Mouse (Mus musculus) erythroblast, embryonic 14.5 days (primary cell): ENCODE results near the gene Il4i1. TPM values are rescaled to one million over a fixed set of nuclear protein-coding genes. Genes with fewer than 3 reads are reported as not detected.
A peak's percentile ranks its signal among the peaks of the same experiment; 100 is the strongest.

Experiments used
- H3K27me3 ChIP-seq: 2 replicates; pipeline ENCODE4 v1.6.1; 2012; ENCODE audit warnings: inconsistent platforms; ENCODE audit not compliant: control insufficient read depth
- H3K36me3 ChIP-seq: 2 replicates; pipeline ENCODE4 v1.6.1; 2012; ENCODE audit warnings: mild to moderate bottlenecking, inconsistent platforms; ENCODE audit not compliant: control insufficient read depth
- H3K4me1 ChIP-seq: 2 replicates; pipeline ENCODE4 v1.6.1; 2012; ENCODE audit warnings: inconsistent platforms; ENCODE audit not compliant: control insufficient read depth
- H3K4me3 ChIP-seq: replicated peaks from 2 replicates; pipeline ENCODE3; 2012; ENCODE audit warnings: moderate library complexity, mild to moderate bottlenecking, inconsistent platforms
- H3K9me3 ChIP-seq: 2 replicates; pipeline ENCODE4 v1.6.1; 2012; ENCODE audit warnings: low read length, inconsistent platforms, mixed read lengths; ENCODE audit not compliant: control insufficient read depth
- GATA1 ChIP-seq: IDR thresholded peaks from 2 replicates; pipeline ENCODE4 v1.6.1; 2012; ENCODE audit warnings: low read length, inconsistent platforms, mixed read lengths
- TAL1 ChIP-seq: IDR thresholded peaks from 3 replicates; pipeline ENCODE4 v1.6.1; 2012; ENCODE audit warnings: low read length, inconsistent platforms, mixed read lengths
- polyA plus RNA-seq: library from polyadenylated mRNA; stranded (reverse); fragments of >175 nt; gene quantifications from 2 replicates; pipeline ENCODE4 v1.2.3, GENCODE M21; 2012

Gene Il4i1
- polyA plus RNA-seq, 1 experiment: 0.12 TPM

- H3K4me1 ChIP-seq: peaks cover 91% of the 10 kb centered on the region
Observed at GRCm38 (mm10) chr7:44857042-44857552, 40.9 kb downstream of the Il4i1 start, which contains the start of gene Pnkp. Gene Pnkp (plus strand): TSS chr7:44857139.

GRCm38 (mm10) chr7:44857905-44858304, 41.7 kb downstream of the Il4i1 start:
- TF ChIP-seq GATA1 (no peak), TAL1 (no peak)
- Histone ChIP-seq H3K4me1 (peaks cover 83% of the 10 kb centered on the region), H3K36me3 (peaks cover 54% of the 10 kb centered on the region)

More at GRCm38 (mm10) chr7:44857042-44857552, 40.9 kb downstream of the Il4i1 start, which contains the start of gene Pnkp:
- H3K4me3 ChIP-seq: peak within 1 kb of the TSS; percentile 73
- no peaks in the 10 kb centered on the region for H3K27me3 ChIP-seq
- peaks cover 54% of the 10 kb centered on the region for H3K36me3 ChIP-seq
- TF ChIP-seq TAL1 (no peak), GATA1 (no peak)
- H3K9me3 ChIP-seq: no peaks in the 10 kb centered on the region

GRCm38 (mm10) chr7:44859896-44860295, 43.7 kb downstream of the Il4i1 start:
- TF ChIP-seq TAL1 (no peak), GATA1 (no peak)
- no peak overlapping the region for H3K4me3 ChIP-seq
- no peaks in the 10 kb centered on the region for H3K9me3 ChIP-seq
- no peaks in the 10 kb centered on the region for H3K27me3 ChIP-seq
- H3K36me3 ChIP-seq: peaks cover 64% of the 10 kb centered on the region
- H3K4me1 ChIP-seq: peaks cover 73% of the 10 kb centered on the region

More at GRCm38 (mm10) chr7:44857905-44858304, 41.7 kb downstream of the Il4i1 start:
- Histone ChIP-seq H3K4me3 (peak overlapping the region; percentile 73), H3K9me3 (no peaks in the 10 kb centered on the region), H3K27me3 (no peaks in the 10 kb centered on the region)

GRCm38 (mm10) chr7:44860576-44861428, 44.6 kb downstream of the Il4i1 start:
- Histone ChIP-seq H3K4me1 (peaks cover 73% of the 10 kb centered on the region), H3K4me3 (no peak overlapping the region), H3K27me3 (no peaks in the 10 kb centered on the region), H3K9me3 (no peaks in the 10 kb centered on the region), H3K36me3 (peaks cover 73% of the 10 kb centered on the region)
- TF ChIP-seq TAL1 (no peak), GATA1 (no peak)

- peaks cover 72% of the 10 kb centered on the region for H3K4me1 ChIP-seq
- no peaks in the 10 kb centered on the region for H3K27me3 ChIP-seq
- H3K36me3 ChIP-seq: peaks cover 76% of the 10 kb centered on the region
- no peak for TF ChIP-seq GATA1
- no peak for TF ChIP-seq TAL1
- no peaks in the 10 kb centered on the region for H3K9me3 ChIP-seq
- H3K4me3 ChIP-seq: no peak overlapping the region
Observed at GRCm38 (mm10) chr7:44861429-44861816, 45.2 kb downstream of the Il4i1 start.

GRCm38 (mm10) chr7:44862434-44862833, 46.2 kb downstream of the Il4i1 start:
- Histone ChIP-seq H3K4me3 (no peak overlapping the region), H3K27me3 (no peaks in the 10 kb centered on the region), H3K36me3 (peaks cover 78% of the 10 kb centered on the region), H3K9me3 (no peaks in the 10 kb centered on the region), H3K4me1 (peaks cover 72% of the 10 kb centered on the region)
- TF ChIP-seq TAL1: no peak
- TF ChIP-seq GATA1: no peak

- TF ChIP-seq GATA1 (no peak), TAL1 (no peak)
- no peak overlapping the region for H3K4me3 ChIP-seq
- peaks cover 78% of the 10 kb centered on the region for H3K36me3 ChIP-seq
- no peaks in the 10 kb centered on the region for H3K27me3 ChIP-seq
- H3K4me1 ChIP-seq: peaks cover 72% of the 10 kb centered on the region
- no peaks in the 10 kb centered on the region for H3K9me3 ChIP-seq
Observed at GRCm38 (mm10) chr7:44863210-44863609, 47.0 kb downstream of the Il4i1 start.

GRCm38 (mm10) chr7:44863982-44864494, 47.9 kb downstream of the Il4i1 start:
- peaks cover 74% of the 10 kb centered on the region for H3K4me1 ChIP-seq
- H3K9me3 ChIP-seq: no peaks in the 10 kb centered on the region
- peaks cover 73% of the 10 kb centered on the region for H3K36me3 ChIP-seq
- peaks cover 3% of the 10 kb centered on the region; the same call in 1 of the 2 replicates for H3K27me3 ChIP-seq
- no peak overlapping the region for H3K4me3 ChIP-seq
- TF ChIP-seq TAL1: no peak
- TF ChIP-seq GATA1: no peak
